Mouse (Mus musculus) ovary, postnatal 14 days (tissue): Measurements from ENCODE around the gene Uggt1.
A peak's percentile ranks its signal among the peaks of the same experiment; 100 is the strongest.

Source experiments
- DNase-seq: peaks from one replicate; pipeline ENCODE4 v3.0.0; 2022; ENCODE audit warnings: low spot score

Uggt1 gene

GRCm38 (mm10) chr1:36257276-36257675 is 12.8 kb upstream of the Uggt1 start:
- no peak for DNase-seq

GRCm38 (mm10) chr1:36255871-36256640 is 11.5 kb upstream of the Uggt1 start:
- no peak for DNase-seq

GRCm38 (mm10) chr1:36254635-36255360 is 10.3 kb upstream of the Uggt1 start:
- DNase-seq = no peak

- DNase-seq = peak; percentile 61
Measured at GRCm38 (mm10) chr1:36252791-36253190, 8.3 kb upstream of the Uggt1 start.

- DNase-seq = no peak
Measured at GRCm38 (mm10) chr1:36251426-36251825, 6.9 kb upstream of the Uggt1 start.

- no peak for DNase-seq
Measured at GRCm38 (mm10) chr1:36246688-36247087, 2.2 kb upstream of the Uggt1 start.

- DNase-seq = no peak
Measured at GRCm38 (mm10) chr1:36244828-36245215, 302 bp upstream of the Uggt1 start.

- no peak for DNase-seq
Measured at GRCm38 (mm10) chr1:36243447-36244057, 968 bp downstream of the Uggt1 start.

GRCm38 (mm10) chr1:36241903-36242429 is 2.6 kb downstream of the Uggt1 start:
- no peak for DNase-seq

GRCm38 (mm10) chr1:36240176-36240575 is 4.3 kb downstream of the Uggt1 start:
- DNase-seq = no peak

- DNase-seq = no peak
Measured at GRCm38 (mm10) chr1:36239396-36239795, 5.1 kb downstream of the Uggt1 start.

GRCm38 (mm10) chr1:36235855-36236254 is 8.7 kb downstream of the Uggt1 start:
- no peak for DNase-seq

GRCm38 (mm10) chr1:36235057-36235639 is 9.4 kb downstream of the Uggt1 start:
- DNase-seq = no peak

GRCm38 (mm10) chr1:36233218-36233617 is 11.3 kb downstream of the Uggt1 start:
- DNase-seq = no peak

GRCm38 (mm10) chr1:36230919-36231705 is 13.4 kb downstream of the Uggt1 start:
- no peak for DNase-seq

- no peak for DNase-seq
Measured at GRCm38 (mm10) chr1:36228461-36228860, 16.1 kb downstream of the Uggt1 start.

GRCm38 (mm10) chr1:36224648-36225047 is 19.9 kb downstream of the Uggt1 start:
- no peak for DNase-seq

- DNase-seq = no peak
Measured at GRCm38 (mm10) chr1:36214324-36214723, 30.2 kb downstream of the Uggt1 start.

- DNase-seq = no peak
Measured at GRCm38 (mm10) chr1:36201739-36202138, 42.8 kb downstream of the Uggt1 start.

- no peak for DNase-seq
Measured at GRCm38 (mm10) chr1:36194482-36194881, 50.0 kb downstream of the Uggt1 start.

- DNase-seq = no peak
Measured at GRCm38 (mm10) chr1:36191966-36192365, 52.6 kb downstream of the Uggt1 start.

GRCm38 (mm10) chr1:36180038-36180437 is 64.5 kb downstream of the Uggt1 start:
- DNase-seq = no peak
